In the genomic region with DNA sequence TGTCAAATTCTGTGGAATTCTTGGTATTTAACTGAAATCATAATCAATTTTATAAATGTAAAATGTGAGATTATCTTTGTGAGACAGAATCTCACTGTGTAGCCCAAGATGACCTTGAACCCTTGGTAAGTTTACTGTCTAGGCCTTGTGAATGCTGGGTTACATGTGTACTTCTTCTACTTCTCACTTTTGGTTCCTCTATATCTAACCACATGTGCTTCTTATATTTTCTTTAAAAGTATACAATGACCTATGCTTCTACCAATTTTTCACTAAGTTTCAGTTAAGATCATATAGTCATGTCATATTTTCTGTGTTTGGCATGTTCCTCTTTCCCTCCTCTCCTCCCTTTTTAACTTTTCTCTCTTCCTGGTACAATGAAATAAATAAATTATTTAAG, we compare ENCODE assay signal across 27 mouse cellular contexts. TPM values are rescaled to one million over a fixed set of nuclear protein-coding genes. Genes with fewer than 3 reads are reported as not detected.
DNase-seq lines count a peak whose midpoint lies in the region; ATAC-seq lines count a peak whose summit lies in the region.
"Had no signal": no experiment of that assay in that cellular context is flagged by ENCODE, and none has a peak within 500 bp of the region (broad histone marks: within the 10 kb centered on the region; RNA-seq: fewer than 3 reads in every experiment).

No protein-coding gene starts in this region.

- no peaks in the 10 kb centered on the region for H3K36me3 ChIP-seq in intestine, embryonic 15.5 days
- H3K36me3 ChIP-seq: embryonic facial prominence, embryonic 10.5 days; embryonic facial prominence, embryonic 12.5 days; forebrain, embryonic 15.5 days; G1E had no signal

- H3K9ac ChIP-seq in intestine, embryonic 15.5 days: no peak overlapping the region
- H3K9ac ChIP-seq: embryonic facial prominence, embryonic 12.5 days; forebrain, embryonic 13.5 days; forebrain, embryonic 15.5 days; forebrain, postnatal 0 days had no signal

- no peak overlapping the region for H3K4me3 ChIP-seq in intestine, embryonic 15.5 days (replicated peaks)
- H3K4me3 ChIP-seq: embryonic facial prominence, embryonic 10.5 days; embryonic facial prominence, embryonic 12.5 days; forebrain, embryonic 13.5 days; forebrain, embryonic 15.5 days had no signal

- H3K4me1 ChIP-seq in intestine, embryonic 15.5 days (replicated peaks): no peaks in the 10 kb centered on the region
- H3K4me1 ChIP-seq: embryonic facial prominence, embryonic 10.5 days; embryonic facial prominence, embryonic 12.5 days; forebrain, embryonic 13.5 days; forebrain, embryonic 15.5 days had no signal

- no peaks in the 10 kb centered on the region for H3K27me3 ChIP-seq in intestine, embryonic 15.5 days (replicated peaks)
- H3K27me3 ChIP-seq: CH12.LX; embryonic facial prominence, embryonic 12.5 days; forebrain, embryonic 13.5 days; forebrain, embryonic 15.5 days; Patski had no signal

- H3K9me3 ChIP-seq in intestine, embryonic 15.5 days: no peaks in the 10 kb centered on the region
- H3K9me3 ChIP-seq: embryonic facial prominence, embryonic 10.5 days; embryonic facial prominence, embryonic 12.5 days; forebrain, embryonic 13.5 days; forebrain, embryonic 15.5 days; G1E had no signal

- no peak overlapping the region for H3K4me2 ChIP-seq in intestine, embryonic 15.5 days (replicated peaks)
- H3K4me2 ChIP-seq: embryonic facial prominence, embryonic 12.5 days; forebrain, embryonic 13.5 days; forebrain, embryonic 15.5 days had no signal

- H3K27ac ChIP-seq in intestine, embryonic 15.5 days: no peak overlapping the region
- H3K27ac ChIP-seq: embryonic facial prominence, embryonic 10.5 days; embryonic facial prominence, embryonic 12.5 days; forebrain, embryonic 13.5 days; forebrain, embryonic 15.5 days had no signal

- no peak for DNase-seq in right cerebral cortex, adult 2 months (ENCODE audit: low spot score in 2 of 2)
- no peak for DNase-seq in frontal cortex, postnatal 10 days (ENCODE audit: low spot score in 2 of 2)
- DNase-seq: adrenal gland, adult 8-10 months; adrenal gland, postnatal 14 days; adrenal gland, postnatal 36 days; B cell, adult 2 months; cerebellum, adult 11-12 months; cerebellum, adult 2 months; cerebellum, adult 9-10 months; cerebellum, postnatal 10 days; cerebellum, postnatal 25 days; forebrain, postnatal 0 days had no signal

- ATAC-seq in common myeloid progenitor, adult 5-6 weeks (replicated peaks; ENCODE audit: low read depth, poor library complexity, severe bottlenecking): peak; percentile 87
- ATAC-seq in megakaryocyte, adult 5-6 weeks (ENCODE audit: poor library complexity, severe bottlenecking): peak; percentile 72
- ATAC-seq in intestine, embryonic 15.5 days: no peak
- ATAC-seq: activated CD4-positive, CD25-positive, alpha-beta regulatory T cell, adult 4 months; CD4-positive, CD25-positive, alpha-beta regulatory T cell, adult 4 months; forebrain, embryonic 13.5 days; forebrain, embryonic 15.5 days; forebrain, postnatal 0 days; Patski had no signal

RNA-seq across cellular contexts. Expression of a gene that starts 3.1 kb away (rescaled TPM):
- total RNA-seq in common myeloid progenitor, adult 5-6 weeks (2017): not detected in 2 replicates
- not detected in 2 replicates for total RNA-seq in megakaryocyte, adult 5-6 weeks (2015)
- total RNA-seq in megakaryocyte, adult 5-6 weeks (2017): not detected in 2 replicates
- not detected in 2 replicates for polyA plus RNA-seq in intestine, embryonic 15.5 days (2015; fragmentation: Nextera tagmentation; extraction: Ambion mirVana)
- total RNA-seq: adrenal gland, adult 18-20 months; adrenal gland, adult 8-10 months; adrenal gland, postnatal 14 days; adrenal gland, postnatal 36 days; CH12.LX; forebrain, postnatal 0 days had no signal
- polyA plus RNA-seq: activated CD4-positive, CD25-positive, alpha-beta regulatory T cell, adult 4 months; embryonic facial prominence, embryonic 10.5 days; embryonic facial prominence, embryonic 12.5 days; embryonic facial prominence, embryonic 14.5 days; forebrain, embryonic 11.5 days; forebrain, embryonic 13.5 days; forebrain, postnatal 0 days; G1E had no signal

RNA-seq across cellular contexts. Expression of a gene that starts 9.0 kb away (rescaled TPM):
- not detected in 2 replicates for total RNA-seq in common myeloid progenitor, adult 5-6 weeks (2017)
- not detected in 2 replicates for total RNA-seq in megakaryocyte, adult 5-6 weeks (2015)
- not detected in 2 replicates for total RNA-seq in megakaryocyte, adult 5-6 weeks (2017)
- polyA plus RNA-seq in intestine, embryonic 15.5 days (2015; fragmentation: Nextera tagmentation; extraction: Ambion mirVana): not detected in 2 replicates
- total RNA-seq: adrenal gland, adult 18-20 months; adrenal gland, adult 8-10 months; adrenal gland, postnatal 14 days; adrenal gland, postnatal 36 days; CH12.LX; forebrain, postnatal 0 days had no signal
- polyA plus RNA-seq: activated CD4-positive, CD25-positive, alpha-beta regulatory T cell, adult 4 months; CD4-positive, CD25-positive, alpha-beta regulatory T cell, adult 4 months; cerebellum, adult 2 months; embryonic facial prominence, embryonic 10.5 days; embryonic facial prominence, embryonic 12.5 days; forebrain, embryonic 11.5 days; forebrain, embryonic 13.5 days; forebrain, embryonic 15.5 days; forebrain, postnatal 0 days; G1E; Patski had no signal

RNA-seq across cellular contexts. Expression of a gene that starts 17.9 kb away (rescaled TPM):
- total RNA-seq in common myeloid progenitor, adult 5-6 weeks (2017): not detected in 2 replicates
- not detected in 2 replicates for total RNA-seq in megakaryocyte, adult 5-6 weeks (2015)
- total RNA-seq in megakaryocyte, adult 5-6 weeks (2017): not detected in 2 replicates
- polyA plus RNA-seq in intestine, embryonic 15.5 days (2015; fragmentation: Nextera tagmentation; extraction: Ambion mirVana): not detected in 2 replicates
- total RNA-seq: adrenal gland, adult 18-20 months; adrenal gland, adult 8-10 months; adrenal gland, postnatal 14 days; adrenal gland, postnatal 36 days; CH12.LX had no signal
- polyA plus RNA-seq: CD4-positive, CD25-positive, alpha-beta regulatory T cell, adult 4 months; cerebellum, adult 2 months; embryonic facial prominence, embryonic 10.5 days; embryonic facial prominence, embryonic 12.5 days; embryonic facial prominence, embryonic 14.5 days; forebrain, embryonic 11.5 days; forebrain, embryonic 13.5 days; forebrain, embryonic 15.5 days; forebrain, postnatal 0 days; G1E; Patski had no signal

RNA-seq across cellular contexts. Expression of a gene that starts 19.9 kb away (rescaled TPM):
- not detected in 2 replicates for total RNA-seq in common myeloid progenitor, adult 5-6 weeks (2017)
- total RNA-seq in megakaryocyte, adult 5-6 weeks (2015): not detected in 2 replicates
- total RNA-seq in megakaryocyte, adult 5-6 weeks (2017): not detected in 2 replicates
- polyA plus RNA-seq in intestine, embryonic 15.5 days (2015; fragmentation: Nextera tagmentation; extraction: Ambion mirVana): not detected in 2 replicates
- total RNA-seq: adrenal gland, adult 18-20 months; adrenal gland, adult 8-10 months; adrenal gland, postnatal 14 days; adrenal gland, postnatal 36 days; CH12.LX; forebrain, postnatal 0 days; G1E had no signal
- polyA plus RNA-seq: activated CD4-positive, CD25-positive, alpha-beta regulatory T cell, adult 4 months; CD4-positive, CD25-positive, alpha-beta regulatory T cell, adult 4 months; cerebellum, adult 2 months; embryonic facial prominence, embryonic 10.5 days; embryonic facial prominence, embryonic 12.5 days; forebrain, embryonic 11.5 days; forebrain, embryonic 13.5 days; forebrain, embryonic 15.5 days; forebrain, postnatal 0 days; G1E; Patski had no signal

RNA-seq across cellular contexts. Expression of a gene that starts 27.6 kb away (rescaled TPM):
- total RNA-seq in common myeloid progenitor, adult 5-6 weeks (2017): not detected in 2 replicates
- not detected in 2 replicates for total RNA-seq in megakaryocyte, adult 5-6 weeks (2015)
- not detected in 2 replicates for total RNA-seq in megakaryocyte, adult 5-6 weeks (2017)
- polyA plus RNA-seq in intestine, embryonic 15.5 days (2015; fragmentation: Nextera tagmentation; extraction: Ambion mirVana): not detected in 2 replicates
- total RNA-seq: adrenal gland, adult 18-20 months; adrenal gland, adult 8-10 months; adrenal gland, postnatal 14 days; adrenal gland, postnatal 36 days; CH12.LX; forebrain, postnatal 0 days had no signal
- polyA plus RNA-seq: activated CD4-positive, CD25-positive, alpha-beta regulatory T cell, adult 4 months; CD4-positive, CD25-positive, alpha-beta regulatory T cell, adult 4 months; cerebellum, adult 2 months; embryonic facial prominence, embryonic 10.5 days; embryonic facial prominence, embryonic 12.5 days; forebrain, embryonic 11.5 days; forebrain, embryonic 13.5 days; forebrain, embryonic 15.5 days; forebrain, postnatal 0 days; G1E; Patski had no signal
